Mouse (Mus musculus) embryo, embryonic 10 days (tissue): Measurements from ENCODE around the gene Adam15.

ENCODE experiments used
- DNase-seq: peaks from one replicate; pipeline ENCODE4 v3.0.0-alpha.2; 2015; ENCODE audit warnings: low spot score

The Adam15 gene

GRCm38 (mm10) chr3:89383651-89384255, 34.0 kb upstream of the Adam15 start:
- no peak for DNase-seq

DNA sequence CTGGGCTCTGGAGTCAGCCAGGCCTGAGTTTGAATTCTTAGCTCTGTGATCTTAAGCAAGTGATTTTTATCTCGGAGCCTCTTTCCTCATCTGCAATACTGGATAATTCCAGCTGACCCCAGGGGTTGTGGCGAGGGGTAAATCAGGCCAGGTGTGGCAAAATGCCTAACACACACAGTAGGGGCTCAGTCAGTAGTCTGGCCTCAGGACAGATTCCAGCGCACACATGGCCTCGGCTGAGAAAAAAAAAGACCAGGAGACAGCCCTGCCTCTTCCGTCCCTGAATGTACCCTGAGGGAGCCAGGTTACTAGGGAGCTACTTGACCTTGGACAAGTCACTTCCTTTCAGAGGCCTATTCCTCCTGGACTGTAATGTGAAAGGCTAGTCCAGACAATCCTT, 33.2 kb upstream of the Adam15 start:
- DNase-seq: no peak

DNA sequence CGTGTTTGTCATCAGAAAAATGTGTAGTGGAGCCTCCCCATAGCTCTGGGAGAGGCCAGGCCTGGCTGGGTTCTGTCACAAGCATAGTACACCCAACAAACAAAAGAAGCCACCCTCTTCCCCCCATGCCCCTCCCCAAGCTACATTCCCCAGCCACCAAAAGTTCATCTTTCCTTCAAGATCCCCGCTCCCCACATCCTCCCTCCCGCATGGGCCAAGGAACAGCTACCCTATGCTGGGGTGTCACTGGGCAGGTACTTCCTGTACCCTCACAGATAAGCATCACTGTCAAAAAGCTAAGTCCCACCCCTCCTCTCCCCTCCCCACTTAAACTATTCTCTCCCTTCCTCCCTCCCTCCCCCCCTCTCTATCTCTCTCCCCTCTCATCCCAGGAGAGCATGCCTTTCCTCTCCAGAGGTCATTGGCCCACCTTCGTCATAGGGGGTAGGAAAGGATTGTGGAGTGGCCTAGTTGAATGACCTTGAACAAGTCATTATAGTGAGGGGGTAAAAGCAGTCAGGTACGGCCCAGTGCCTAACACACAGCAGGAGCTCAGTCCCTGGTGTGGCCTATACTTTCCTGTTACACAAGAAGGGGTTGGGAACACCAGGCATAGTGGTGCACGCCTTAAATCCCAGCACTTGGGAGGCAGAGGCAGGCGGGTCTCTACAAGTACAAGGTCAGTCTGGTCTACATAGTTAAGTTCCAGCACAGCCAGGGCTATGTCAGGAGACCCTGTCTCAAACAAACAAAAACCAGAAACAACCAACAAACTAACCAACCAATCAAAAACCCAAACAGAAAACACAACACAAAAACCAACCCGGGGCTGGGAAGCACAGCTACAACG, 32.5 kb upstream of the Adam15 start:
- DNase-seq: no peak

DNA sequence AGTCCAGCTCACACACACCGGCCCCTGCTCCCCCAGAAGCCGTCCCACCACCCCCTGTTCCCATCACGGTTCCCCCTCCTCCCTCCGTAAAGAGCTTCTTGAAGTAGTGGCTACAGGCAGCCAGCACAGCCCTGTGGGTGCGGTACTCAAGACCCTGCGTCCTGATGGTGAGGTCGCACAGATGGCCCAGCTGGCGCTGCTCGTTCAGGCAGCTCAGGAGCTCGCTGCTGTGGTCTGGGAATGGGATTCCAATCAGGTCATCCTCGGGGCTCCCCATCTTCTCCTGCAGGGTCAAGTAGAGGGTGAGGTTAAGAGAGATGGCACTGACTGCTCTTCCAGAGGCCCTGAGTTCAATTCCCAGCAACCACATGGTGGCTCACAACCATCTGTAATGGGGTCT, 31.4 kb upstream of the Adam15 start:
- DNase-seq: no peak

DNA sequence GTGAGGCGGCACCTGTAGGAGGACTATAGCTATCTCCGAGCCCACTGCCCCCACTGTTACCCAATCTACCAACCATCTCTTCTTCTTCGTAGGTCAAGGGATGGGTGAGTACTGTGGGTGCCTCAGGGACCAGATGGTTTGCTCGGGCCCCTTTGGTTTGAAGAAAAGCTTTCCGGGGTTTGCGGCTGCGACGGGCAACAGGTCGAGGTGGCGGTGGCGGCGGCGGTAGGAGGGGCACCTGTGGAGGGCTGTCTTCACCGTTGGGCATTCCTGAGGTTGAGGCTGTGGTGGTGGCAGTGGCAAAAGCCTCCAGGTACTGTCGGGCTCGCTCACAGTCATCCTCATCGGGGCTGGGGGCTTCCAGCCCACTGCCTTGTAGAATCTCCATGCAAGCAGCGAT, 30.9 kb upstream of the Adam15 start:
- DNase-seq: no peak

DNA sequence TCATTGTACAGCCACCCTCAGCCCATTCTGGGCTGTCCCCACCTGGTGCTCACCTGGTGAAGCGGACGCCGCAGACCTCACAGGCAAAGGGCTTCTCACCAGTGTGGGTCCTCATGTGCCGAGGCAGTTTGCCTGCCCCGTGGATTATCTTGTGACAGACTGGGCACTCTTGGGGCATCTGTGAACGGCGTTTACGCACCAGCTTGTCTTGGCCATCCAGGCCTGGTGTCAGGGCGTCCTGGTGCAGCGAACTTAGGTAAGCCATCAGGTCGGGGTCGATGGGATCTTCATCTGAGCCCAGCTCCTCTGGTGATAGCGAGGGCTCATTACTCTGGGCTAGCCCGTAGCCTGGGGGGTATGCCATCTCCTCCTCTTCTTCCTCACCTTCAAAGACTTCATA, 30.5 kb upstream of the Adam15 start:
- no peak for DNase-seq

DNA sequence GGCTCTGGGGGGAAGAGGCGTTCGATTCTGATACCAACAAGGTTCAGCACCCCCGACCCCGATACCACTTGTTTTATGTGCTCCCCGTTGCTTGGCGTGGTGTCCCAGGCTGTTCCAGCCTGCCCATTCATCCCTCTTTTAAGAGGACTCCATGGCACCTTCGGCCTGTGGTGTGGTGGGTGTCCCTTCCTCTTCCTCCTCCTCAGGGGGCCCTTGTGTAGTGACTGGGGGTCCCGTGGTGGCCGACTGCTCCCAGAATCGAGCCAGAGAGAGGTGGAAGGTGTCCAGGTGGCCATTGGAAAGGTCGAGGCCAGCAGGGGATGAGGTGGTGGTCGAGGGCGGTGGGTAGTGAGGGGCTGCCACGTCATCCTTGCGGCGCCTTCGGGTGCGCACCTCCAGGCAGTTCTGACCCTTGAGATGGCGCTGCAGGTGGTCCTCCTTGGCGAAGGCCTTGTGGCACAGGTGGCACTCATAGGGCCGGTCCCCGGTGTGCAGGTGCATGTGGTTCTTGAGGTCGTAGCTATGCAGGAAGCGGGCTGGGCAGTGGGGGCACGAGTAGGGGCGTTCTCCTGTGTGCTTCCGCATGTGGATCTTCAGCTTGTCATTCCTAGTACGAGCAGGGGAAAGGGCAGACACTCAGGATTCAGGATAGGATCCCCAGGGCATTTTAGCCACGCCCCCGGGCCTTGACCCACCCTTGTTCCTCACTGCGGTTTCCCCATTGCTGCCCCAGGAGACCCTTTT, 29.8 kb upstream of the Adam15 start:
- no peak for DNase-seq

DNA sequence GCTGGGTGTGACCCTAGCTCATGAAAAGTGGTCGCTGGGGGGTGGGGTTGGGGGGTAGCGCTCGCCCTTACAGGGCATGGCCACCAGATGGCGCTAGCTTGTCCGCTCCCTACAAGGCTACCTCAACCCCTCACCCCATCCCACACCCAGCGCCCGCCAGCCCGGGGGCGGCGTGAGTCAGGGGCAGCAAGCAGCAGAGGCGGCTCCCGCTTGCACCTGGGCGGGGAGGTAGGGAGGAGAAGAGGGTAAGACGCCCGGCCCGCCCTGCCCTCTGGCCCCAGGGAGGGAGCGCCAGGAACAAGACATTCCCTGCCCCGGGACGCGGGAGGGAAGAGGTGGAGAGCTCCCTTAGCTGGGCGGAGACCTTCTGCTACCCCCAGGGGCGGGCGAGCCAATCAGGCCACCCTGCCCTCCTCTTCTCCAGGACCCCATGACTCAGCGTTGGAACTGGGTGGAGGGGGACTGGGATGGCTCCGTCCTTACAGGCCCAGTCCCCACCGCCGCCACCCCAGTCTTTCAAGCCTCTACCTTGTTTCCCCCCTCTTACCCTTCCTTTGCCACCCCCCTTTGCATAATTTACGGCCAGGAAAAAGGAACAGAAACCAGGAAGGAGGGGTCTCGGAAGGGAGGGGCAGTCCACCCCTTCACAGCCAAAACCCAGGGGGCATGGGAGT, 28.7 kb upstream of the Adam15 start:
- peak; percentile 87 for DNase-seq

DNA sequence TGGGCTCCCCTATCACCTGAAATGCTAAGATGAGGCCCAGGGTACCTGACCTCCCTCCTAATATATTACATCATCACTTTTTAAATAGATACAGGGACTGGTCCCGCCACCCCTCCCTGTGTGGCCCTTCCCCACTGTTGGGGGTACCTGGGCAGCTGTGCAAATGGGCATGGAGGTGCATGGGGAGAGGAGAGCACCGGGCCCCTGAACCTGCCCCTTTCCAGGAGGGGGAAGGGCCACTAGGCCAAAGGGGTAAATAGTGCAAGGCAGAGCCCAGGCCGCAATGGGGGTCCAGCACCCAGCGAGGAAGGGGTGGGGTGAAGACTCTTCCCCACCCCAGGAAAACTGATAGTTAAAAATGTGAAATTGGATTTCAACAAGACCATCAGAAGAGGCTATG, 28.0 kb upstream of the Adam15 start:
- no peak for DNase-seq

DNA sequence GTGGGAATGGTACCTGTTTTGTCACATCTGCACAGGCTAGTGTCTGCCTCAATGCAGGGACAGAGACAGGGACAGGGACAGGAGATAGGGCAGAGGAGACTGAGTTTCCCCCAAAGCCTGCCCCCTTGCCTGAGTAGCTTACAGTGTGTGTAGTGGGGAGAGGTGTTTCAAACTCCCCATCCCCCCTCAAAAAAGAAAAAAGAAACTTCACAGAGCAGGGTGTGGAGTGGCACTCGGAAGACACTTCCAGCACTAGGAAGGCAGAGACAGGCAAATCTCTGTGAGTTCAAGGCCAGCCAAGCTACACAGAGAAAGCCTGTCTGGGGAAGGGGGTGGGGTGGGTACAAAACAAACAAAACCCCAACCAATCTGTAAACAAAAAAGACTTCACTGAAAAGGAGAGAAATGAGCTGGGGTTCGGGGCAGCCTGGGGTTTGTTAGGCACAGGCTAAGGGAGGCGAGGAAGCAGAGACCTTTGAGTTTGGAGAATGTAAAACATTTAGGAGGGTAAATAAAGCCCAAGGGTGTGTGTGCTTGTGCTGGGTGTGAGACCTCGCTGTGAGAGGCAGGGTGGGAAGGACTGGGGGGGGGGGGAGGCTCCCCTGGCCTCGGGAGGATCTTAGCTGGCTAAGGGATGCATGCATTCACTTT, 23.9 kb upstream of the Adam15 start:
- no peak for DNase-seq

DNA sequence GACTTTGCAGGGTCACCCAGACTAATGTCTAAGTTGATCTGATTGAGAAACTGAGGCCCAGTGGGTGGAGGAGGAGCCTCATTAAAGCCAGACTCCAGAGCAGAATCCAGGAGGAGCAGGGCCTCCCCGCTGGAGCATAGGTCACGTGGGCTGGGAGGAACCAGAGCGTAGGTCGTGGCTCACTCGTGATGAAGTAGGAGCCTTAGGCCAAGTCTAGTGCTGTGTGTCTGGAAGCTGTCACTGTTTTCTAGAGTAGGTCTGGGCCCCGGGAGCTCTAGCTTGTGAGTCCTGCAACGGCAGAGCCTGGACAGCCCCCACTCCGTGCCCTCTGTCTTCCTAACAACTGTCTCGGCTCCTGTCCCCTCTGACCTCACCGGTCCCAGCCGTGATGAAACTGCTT, 17.5 kb upstream of the Adam15 start:
- no peak for DNase-seq

GRCm38 (mm10) chr3:89365486-89366414, 16.0 kb upstream of the Adam15 start:
- DNase-seq: no peak

- no peak for DNase-seq
Measured at GRCm38 (mm10) chr3:89365153-89365485, 15.3 kb upstream of the Adam15 start, which contains the start of gene Dcst1. TSS of gene Dcst1 (minus strand) at chr3:89365253.

- no peak for DNase-seq
Measured at GRCm38 (mm10) chr3:89364631-89365030, 14.8 kb upstream of the Adam15 start.

- no peak for DNase-seq
Measured at GRCm38 (mm10) chr3:89361675-89362074, 11.9 kb upstream of the Adam15 start, which contains the start of gene Dcst2. TSS of gene Dcst2 (plus strand) at chr3:89361975.

DNA sequence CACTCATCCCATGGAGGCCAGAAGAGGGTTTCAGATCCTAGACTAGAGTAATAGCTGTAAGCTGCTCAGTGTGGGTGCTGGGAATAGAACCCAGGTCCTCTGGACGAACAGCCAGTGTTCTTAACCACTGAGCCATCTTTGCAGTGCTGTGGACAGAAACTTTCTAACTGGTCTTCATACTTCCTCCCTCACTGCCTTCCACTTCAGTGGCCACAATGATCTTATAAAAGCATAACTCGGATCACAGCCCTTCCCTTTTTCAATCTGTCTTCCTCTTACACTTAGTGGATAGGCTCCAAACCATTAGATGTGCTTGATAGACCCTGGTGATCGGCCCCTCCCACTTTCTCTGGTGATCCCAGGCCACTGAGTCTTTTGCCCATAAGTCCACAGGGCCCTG, 10.4 kb upstream of the Adam15 start:
- no peak for DNase-seq

GRCm38 (mm10) chr3:89359630-89360029, 9.8 kb upstream of the Adam15 start:
- no peak for DNase-seq

DNA sequence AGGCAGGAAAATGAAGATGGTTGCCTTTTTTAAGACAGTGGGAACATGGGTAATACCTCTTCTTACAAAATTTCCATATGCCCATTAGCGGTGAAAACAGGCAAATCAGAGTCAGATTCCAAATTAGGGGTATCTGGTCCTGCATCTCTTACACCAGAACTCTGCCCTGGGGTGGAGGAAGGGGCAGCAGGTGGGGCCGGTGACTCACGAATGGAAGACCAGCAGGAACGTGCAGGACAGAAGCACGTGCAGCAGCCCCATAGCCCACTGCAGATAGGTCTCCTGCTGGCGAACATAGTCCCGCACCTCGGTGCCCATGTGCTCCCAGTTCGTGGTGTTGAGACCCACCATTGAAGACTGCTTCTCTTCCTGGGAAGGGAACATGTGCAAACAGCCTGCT, 6.2 kb upstream of the Adam15 start:
- no peak for DNase-seq

- DNase-seq: no peak
Measured at GRCm38 (mm10) chr3:89355512-89355902, 5.7 kb upstream of the Adam15 start.

- peak; percentile 79 for DNase-seq
Measured at GRCm38 (mm10) chr3:89354816-89355511, 5.2 kb upstream of the Adam15 start.
